Mouse (Mus musculus): ENCODE measurements at regions not wholly inside any gene's neighbourhood (a gene's known extent, or its start where the extent isn't known, plus 50 kb on each side); places are given as distances from the start of the nearest gene placed in this dataset.
A peak's percentile ranks its signal among the peaks of the same experiment; 100 is the strongest.
"Not testable (repeated sequence)": the region's sequence is repeated elsewhere in the genome, so short reads cannot be mapped to it uniquely, and the experiment has no call there.

DNA sequence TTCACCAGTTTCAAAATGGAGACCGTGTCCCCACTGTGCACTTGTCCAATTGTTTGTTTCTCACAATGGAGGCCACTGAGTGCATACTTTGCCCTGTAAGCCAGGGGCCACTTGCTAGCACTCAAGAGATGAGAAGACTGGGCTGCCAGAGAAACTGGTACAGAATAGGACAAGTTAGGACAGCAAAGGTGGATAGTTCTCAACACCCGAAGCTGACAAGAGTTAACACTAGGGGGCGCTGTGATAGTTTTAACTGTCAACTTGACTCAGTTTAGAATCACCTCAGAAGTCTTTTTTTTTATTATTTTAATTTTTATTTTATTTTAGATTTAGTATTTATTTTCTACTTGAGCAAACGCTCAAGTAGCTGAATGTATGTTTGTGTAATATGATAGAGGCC, 188.2 kb upstream of the Asap2 start:
- not testable (repeated sequence) for H3K4me1 ChIP-seq (replicated peaks; ENCODE audit: low read depth, low read length); H3K27me3 ChIP-seq (ENCODE audit: insufficient read depth, low read length); H3K4me3 ChIP-seq (replicated peaks; ENCODE audit: low read length)
- Histone ChIP-seq H3K9me3 (ENCODE audit: low read length) (peaks cover 73% of the 10 kb centered on the region), H3K36me3 (ENCODE audit: insufficient read depth, low read length) (peaks cover 13% of the 10 kb centered on the region)

DNA sequence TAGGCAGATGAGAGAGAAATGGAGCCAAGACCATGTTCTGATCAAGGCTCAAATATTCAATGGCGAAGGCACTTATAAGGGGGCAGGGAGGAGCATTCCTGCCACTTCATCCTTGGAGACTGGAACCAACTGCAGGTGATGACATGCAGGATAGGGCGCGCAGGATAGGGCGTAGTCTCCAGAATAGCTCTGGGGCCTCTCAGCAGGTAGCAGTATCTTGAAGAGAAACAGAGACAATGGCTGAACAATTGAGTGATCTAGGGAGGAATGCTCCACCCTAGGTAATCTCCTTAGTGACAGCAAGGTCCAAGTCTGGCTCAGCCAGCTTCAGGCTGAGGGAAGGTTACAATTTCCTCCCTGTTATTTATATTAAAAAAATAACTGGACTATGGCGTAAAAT, 184.8 kb upstream of the Asap2 start:
- Histone ChIP-seq H3K36me3 (ENCODE audit: insufficient read depth, low read length) (peaks cover 17% of the 10 kb centered on the region), H3K9me3 (ENCODE audit: low read length) (peaks cover 80% of the 10 kb centered on the region)
- H3K4me1 ChIP-seq (replicated peaks; ENCODE audit: low read depth, low read length); H3K4me3 ChIP-seq (replicated peaks; ENCODE audit: low read length); H3K27me3 ChIP-seq (ENCODE audit: insufficient read depth, low read length): not testable (repeated sequence)

DNA sequence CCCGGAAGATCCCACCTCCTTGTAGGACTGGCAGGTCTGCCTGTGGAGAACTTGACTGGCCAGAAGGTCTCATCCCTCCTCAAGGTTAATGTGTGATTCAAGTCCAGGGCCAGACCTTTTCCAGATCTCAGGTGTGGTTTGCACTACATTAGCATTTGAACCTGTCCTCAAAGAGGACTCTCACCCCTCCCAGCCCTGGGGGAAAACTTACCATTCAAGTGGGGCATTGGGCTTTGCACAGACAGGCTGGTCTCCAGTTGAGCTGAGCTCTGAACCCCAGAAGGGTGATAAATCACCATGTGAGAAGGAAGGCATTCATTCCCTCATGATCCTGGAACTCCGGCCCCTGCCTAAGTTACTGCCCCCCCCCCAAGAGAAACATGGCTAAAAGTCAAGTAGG, 183.6 kb upstream of the Asap2 start:
- Histone ChIP-seq H3K4me1 (replicated peaks; ENCODE audit: low read depth, low read length) (no peaks in the 10 kb centered on the region), H3K27me3 (ENCODE audit: insufficient read depth, low read length) (no peaks in the 10 kb centered on the region), H3K9me3 (ENCODE audit: low read length) (peaks cover 75% of the 10 kb centered on the region), H3K36me3 (ENCODE audit: insufficient read depth, low read length) (peaks cover 17% of the 10 kb centered on the region), H3K4me3 (replicated peaks; ENCODE audit: low read length) (no peak overlapping the region)
- TF ChIP-seq POU5F1 (IDR thresholded peaks at IDR 0.05; ENCODE audit: borderline replicate concordance, low read length) (no peak), CTCF (conservative IDR thresholded peaks at IDR 0.05; ENCODE audit: low read length) (no peak), NANOG (IDR thresholded peaks at IDR 0.05; ENCODE audit: borderline replicate concordance, low read length) (no peak)

DNA sequence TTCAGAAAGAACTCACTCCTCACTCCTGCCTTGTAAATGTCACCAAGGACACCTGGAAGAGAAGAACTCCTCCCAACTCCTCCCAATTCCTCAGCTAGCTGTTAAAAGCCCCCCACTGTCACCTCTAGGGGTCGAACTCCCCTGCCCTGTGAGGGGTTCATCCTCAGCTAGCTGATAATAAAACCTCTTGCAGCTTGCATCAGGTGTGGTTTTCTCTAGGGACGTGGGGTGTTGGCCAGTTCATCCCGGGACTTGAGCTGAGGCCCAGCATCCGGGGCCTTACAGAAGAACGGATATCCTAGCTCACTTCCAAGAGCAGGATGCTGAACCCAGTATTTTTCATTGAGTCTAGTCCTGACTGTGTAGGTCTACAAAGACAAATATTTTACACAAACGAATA, 176.4 kb upstream of the Asap2 start:
- H3K27me3 ChIP-seq (ENCODE audit: insufficient read depth, low read length); H3K4me1 ChIP-seq (replicated peaks; ENCODE audit: low read depth, low read length); H3K4me3 ChIP-seq (replicated peaks; ENCODE audit: low read length): not testable (repeated sequence)
- H3K9me3 ChIP-seq (ENCODE audit: low read length), result peaks cover 52% of the 10 kb centered on the region
- H3K36me3 ChIP-seq (ENCODE audit: insufficient read depth, low read length), result peaks cover 19% of the 10 kb centered on the region

DNA sequence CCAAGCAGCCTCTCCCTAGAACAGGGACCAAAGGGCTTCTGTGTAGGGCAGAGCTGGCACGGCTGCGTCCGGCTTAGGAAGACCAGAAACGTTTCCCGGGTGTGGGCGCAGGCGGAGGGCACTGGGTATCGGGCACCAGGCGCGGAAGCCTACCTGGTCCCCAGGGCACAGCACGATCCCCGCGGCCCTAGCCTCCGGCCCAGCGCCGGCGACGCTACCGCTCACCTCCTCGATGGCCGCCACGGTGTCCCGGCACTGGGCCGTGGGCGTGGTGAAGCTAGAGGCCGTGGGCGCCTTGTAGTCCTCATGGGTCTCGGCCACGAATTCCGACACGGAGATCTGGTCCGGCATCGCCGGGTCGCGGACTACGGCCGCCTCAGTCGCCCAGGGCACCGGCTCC, 175.1 kb upstream of the Asap2 start:
- H3K9me3 ChIP-seq (ENCODE audit: low read length), result peaks cover 39% of the 10 kb centered on the region

DNA sequence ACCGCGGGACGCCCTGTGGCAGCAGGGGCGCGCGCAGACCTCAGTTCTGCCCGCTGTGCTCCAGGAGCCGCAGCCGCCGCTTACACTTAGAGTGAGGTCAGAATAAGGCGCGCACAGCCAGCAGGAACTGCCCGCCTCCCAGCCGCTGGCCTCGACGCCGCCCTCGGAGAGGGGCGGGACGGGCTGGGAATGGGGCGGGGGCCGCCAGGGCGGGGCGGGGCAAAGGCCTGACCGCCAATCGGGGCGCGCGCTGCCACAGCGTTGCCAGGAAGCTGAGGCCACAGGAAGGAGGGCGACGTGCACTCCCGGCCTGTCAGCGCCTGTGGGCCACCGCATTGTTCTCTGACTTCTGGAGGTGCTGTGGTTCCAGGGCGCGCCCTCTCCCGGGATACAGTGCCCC, 174.7 kb upstream of the Asap2 start:
- H3K36me3 ChIP-seq (ENCODE audit: insufficient read depth, low read length), result peaks cover 15% of the 10 kb centered on the region
- no peaks in the 10 kb centered on the region for H3K27me3 ChIP-seq (ENCODE audit: insufficient read depth, low read length)
- no peaks in the 10 kb centered on the region; the same call in 1 of the 2 replicates for H3K4me1 ChIP-seq (replicated peaks; ENCODE audit: low read depth, low read length)
- peaks cover 35% of the 10 kb centered on the region for H3K9me3 ChIP-seq (ENCODE audit: low read length)
- H3K4me3 ChIP-seq (replicated peaks; ENCODE audit: low read length), result peak overlapping the region; percentile 87
- TF ChIP-seq NANOG (IDR thresholded peaks at IDR 0.05; ENCODE audit: borderline replicate concordance, low read length), result no peak

More for the DNA sequence above, 175.1 kb upstream of the Asap2 start:
- not testable (repeated sequence) for H3K4me1 ChIP-seq (replicated peaks; ENCODE audit: low read depth, low read length); H3K27me3 ChIP-seq (ENCODE audit: insufficient read depth, low read length)
- peak overlapping the region; percentile 87 for H3K4me3 ChIP-seq (replicated peaks; ENCODE audit: low read length)
- H3K36me3 ChIP-seq (ENCODE audit: insufficient read depth, low read length), result peaks cover 17% of the 10 kb centered on the region

DNA sequence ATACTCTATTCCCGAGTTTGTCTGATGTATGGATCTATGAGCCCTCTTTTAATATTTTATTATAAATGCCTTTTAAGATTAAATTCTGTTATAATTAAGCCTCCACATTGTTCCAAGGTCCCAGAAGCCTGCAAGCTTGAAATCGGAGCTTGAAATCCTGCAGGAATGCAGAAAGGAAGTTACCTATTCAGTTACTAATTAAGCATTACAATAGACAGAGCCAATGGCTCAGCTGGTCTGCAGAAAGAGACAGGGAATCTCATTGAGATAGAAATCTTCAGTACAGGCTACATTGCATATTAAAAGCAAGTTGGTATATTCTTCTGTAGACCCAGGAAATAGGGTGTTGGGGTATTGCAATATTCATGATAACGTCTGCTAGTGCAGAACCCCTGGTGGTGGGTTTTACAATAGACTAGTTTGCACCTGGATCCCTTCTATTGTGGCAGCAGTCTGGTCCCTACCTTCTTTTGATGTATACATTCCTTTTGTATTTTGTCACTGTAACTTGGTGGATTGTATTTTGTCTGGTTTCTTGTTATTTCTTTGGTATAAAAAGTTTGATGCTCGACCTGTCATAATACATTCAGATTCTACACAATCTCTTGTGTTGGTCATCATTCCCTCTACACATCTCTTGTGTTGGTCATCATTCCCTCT, 146.5 kb upstream of the Asap2 start:
- H3K9me3 ChIP-seq (ENCODE audit: low read length), result peaks cover 68% of the 10 kb centered on the region
- H3K36me3 ChIP-seq (ENCODE audit: insufficient read depth, low read length); H3K4me1 ChIP-seq (replicated peaks; ENCODE audit: low read depth, low read length); H3K4me3 ChIP-seq (replicated peaks; ENCODE audit: low read length); H3K27me3 ChIP-seq (ENCODE audit: insufficient read depth, low read length): not testable (repeated sequence)

DNA sequence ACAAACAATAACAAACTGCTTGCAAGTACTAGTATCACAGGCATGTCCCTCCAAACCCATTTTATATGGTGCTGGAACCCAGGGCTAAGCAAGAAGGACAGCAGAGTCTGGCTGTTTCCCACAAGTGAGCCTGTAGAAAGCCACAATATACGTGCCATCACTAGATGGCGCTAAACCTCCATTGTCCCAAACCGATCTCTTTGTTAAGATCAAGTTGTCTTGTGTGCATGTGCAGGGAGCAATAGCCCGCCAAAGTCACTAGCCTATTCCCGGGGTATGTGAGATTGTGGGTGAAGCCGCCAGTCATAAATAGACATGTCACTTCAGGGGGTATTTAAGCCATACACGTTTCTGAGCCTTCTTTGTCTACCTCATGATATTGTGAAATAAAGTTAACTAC, 145.4 kb upstream of the Asap2 start:
- not testable (repeated sequence) for H3K36me3 ChIP-seq (ENCODE audit: insufficient read depth, low read length); H3K27me3 ChIP-seq (ENCODE audit: insufficient read depth, low read length); H3K4me1 ChIP-seq (replicated peaks; ENCODE audit: low read depth, low read length); H3K4me3 ChIP-seq (replicated peaks; ENCODE audit: low read length)
- H3K9me3 ChIP-seq (ENCODE audit: low read length), result peaks cover 79% of the 10 kb centered on the region

DNA sequence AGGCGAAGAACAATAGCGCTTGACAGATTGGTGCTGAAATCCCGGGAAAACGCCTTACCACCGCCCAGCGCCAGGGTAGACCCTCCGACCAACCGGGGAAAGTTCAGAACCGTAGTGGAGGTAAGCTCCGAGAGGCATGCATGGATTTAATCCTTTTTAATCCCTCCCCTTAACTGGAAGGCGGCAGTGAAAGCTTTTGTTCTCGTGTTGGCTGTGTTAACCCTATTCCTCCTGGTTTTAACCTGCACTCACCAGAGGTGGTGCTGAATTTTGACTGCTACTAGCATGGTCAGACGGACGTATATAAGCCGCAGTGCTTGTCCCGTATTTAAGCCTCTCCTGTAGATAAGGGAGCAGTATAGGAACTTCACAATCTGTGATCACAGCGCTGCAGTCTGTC, 145.0 kb upstream of the Asap2 start:
- no peak for TF ChIP-seq POU5F1 (IDR thresholded peaks at IDR 0.05; ENCODE audit: borderline replicate concordance, low read length)
- no peak for TF ChIP-seq NANOG (IDR thresholded peaks at IDR 0.05; ENCODE audit: borderline replicate concordance, low read length)
- TF ChIP-seq CTCF (conservative IDR thresholded peaks at IDR 0.05; ENCODE audit: low read length), result no peak
- Histone ChIP-seq H3K4me3 (replicated peaks; ENCODE audit: low read length) (no peak overlapping the region), H3K27me3 (ENCODE audit: insufficient read depth, low read length) (no peaks in the 10 kb centered on the region), H3K36me3 (ENCODE audit: insufficient read depth, low read length) (no peaks in the 10 kb centered on the region), H3K9me3 (ENCODE audit: low read length) (peaks cover 83% of the 10 kb centered on the region), H3K4me1 (replicated peaks; ENCODE audit: low read depth, low read length) (no peaks in the 10 kb centered on the region)

DNA sequence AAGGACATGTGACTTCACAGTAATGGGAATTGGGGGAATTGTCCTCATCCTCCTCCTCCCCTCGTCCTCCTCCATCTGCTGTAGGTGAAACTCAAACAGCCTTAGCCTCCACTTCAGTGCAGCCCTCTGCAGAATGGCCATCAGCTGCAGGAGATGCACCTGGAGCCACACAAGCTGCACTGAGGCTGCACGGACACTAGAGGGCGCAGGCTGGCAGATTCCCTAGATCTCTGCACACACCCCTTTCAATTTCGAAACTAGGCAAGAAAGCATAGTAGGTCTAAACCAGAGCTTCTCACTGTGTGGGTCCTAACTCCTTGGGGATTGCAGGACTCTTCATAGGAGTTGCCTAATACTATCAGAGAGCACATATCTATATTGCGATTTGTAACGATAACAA, 106.2 kb upstream of the Asap2 start:
- H3K36me3 ChIP-seq (ENCODE audit: insufficient read depth, low read length); H3K4me1 ChIP-seq (replicated peaks; ENCODE audit: low read depth, low read length); H3K27me3 ChIP-seq (ENCODE audit: insufficient read depth, low read length); H3K4me3 ChIP-seq (replicated peaks; ENCODE audit: low read length): not testable (repeated sequence)
- TF ChIP-seq CTCF (conservative IDR thresholded peaks at IDR 0.05; ENCODE audit: low read length), result peak; percentile 49
- peaks cover 18% of the 10 kb centered on the region; the same call in 1 of the 2 replicates for H3K9me3 ChIP-seq (ENCODE audit: low read length)

DNA sequence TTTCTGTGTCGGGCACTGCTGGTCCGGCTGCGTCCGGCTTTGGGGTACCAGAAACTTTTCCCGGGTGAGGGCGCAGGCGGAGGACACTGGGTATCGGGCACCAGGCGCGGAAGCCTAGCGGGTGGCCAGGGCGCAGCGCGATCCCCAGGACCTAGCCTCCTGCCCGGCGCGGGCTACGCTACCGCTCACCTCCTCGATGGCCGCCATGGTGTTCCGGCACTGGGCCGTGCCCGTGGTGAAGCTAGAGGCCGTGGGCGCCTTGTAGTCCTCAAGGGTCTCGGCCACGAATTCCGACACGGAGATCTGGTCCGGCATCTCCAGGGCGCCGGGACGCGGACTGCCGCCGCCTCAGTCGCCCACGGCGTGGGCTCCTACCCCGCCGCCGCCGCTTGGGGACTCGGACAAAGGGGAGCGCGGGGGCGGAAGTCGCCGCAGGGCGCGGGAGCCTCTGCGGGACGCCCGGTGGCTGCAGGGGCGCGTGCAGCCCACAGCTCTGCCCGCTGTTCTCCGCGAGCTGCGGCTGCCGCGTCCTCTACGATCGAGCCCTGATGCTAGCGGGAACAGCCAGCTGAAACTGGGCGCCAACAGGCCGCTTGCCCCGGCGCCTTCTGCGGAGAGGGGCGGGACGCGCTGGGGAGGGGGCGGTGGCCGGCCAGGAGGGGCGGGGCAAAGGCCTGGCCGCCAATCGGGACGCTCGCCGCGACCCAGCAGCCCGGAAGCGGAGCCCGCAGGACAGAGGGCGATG, 69.4 kb upstream of the Asap2 start:
- H3K4me1 ChIP-seq (replicated peaks; ENCODE audit: low read depth, low read length); H3K27me3 ChIP-seq (ENCODE audit: insufficient read depth, low read length); H3K36me3 ChIP-seq (ENCODE audit: insufficient read depth, low read length): not testable (repeated sequence)
- peak overlapping the region; percentile 89 for H3K4me3 ChIP-seq (replicated peaks; ENCODE audit: low read length)
- H3K9me3 ChIP-seq (ENCODE audit: low read length), result peaks cover 33% of the 10 kb centered on the region

DNA sequence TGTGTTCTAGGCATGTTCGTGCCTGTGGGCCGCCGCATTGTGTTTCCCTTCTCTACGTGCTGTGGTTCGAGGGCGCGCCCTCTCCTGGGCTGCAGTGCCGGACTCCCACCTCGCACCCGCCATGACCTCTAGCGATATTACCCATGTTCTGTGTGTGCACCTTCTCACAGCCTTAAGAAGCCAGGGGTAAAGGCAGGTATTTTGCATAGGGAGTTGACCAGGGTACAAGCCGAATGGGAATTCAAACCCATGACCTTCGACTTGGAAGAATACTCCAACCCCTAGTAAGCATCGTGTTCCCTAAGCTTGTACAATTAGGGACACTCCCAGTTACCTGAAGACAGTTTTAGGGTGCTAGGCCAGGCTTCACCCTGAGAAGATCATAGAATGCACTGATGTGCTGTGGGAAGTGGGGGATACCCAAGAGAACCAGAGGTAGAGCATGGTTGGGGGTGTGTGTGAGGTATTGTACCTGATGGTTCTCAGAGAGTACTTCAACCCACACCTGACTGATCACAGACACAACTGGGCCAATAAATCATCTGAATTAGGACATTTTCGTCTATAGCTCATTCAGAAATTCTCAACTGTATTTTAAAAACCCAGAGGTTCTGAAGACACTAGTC, 68.7 kb upstream of the Asap2 start:
- H3K4me3 ChIP-seq (replicated peaks; ENCODE audit: low read length), result peak overlapping the region; percentile 89
- not testable (repeated sequence) for H3K27me3 ChIP-seq (ENCODE audit: insufficient read depth, low read length); H3K36me3 ChIP-seq (ENCODE audit: insufficient read depth, low read length); H3K4me1 ChIP-seq (replicated peaks; ENCODE audit: low read depth, low read length)
- peaks cover 26% of the 10 kb centered on the region for H3K9me3 ChIP-seq (ENCODE audit: low read length)
